8 mouse cellular contexts compared by ENCODE assay signal in genomic region chr13:48977858-48978257, GRCm38 (mm10). TPM values are rescaled to one million over a fixed set of nuclear protein-coding genes. Genes with fewer than 3 reads are reported as not detected.
DNase-seq lines count a peak whose midpoint lies in the region; ATAC-seq and TF ChIP-seq lines count a peak whose summit lies in the region.
"Had no signal": no experiment of that assay in that cellular context is flagged by ENCODE, and none has a peak within 500 bp of the region (broad histone marks: within the 10 kb centered on the region; RNA-seq: fewer than 3 reads in every experiment).

No protein-coding gene starts in this region.

- ATAC-seq in megakaryocyte, adult 5-6 weeks (ENCODE audit: poor library complexity, severe bottlenecking), result peak; percentile 63
- ATAC-seq: forebrain, embryonic 16.5 days had no signal

- no peak overlapping the region for H3K27ac ChIP-seq in ES-E14 (ENCODE audit: insufficient read depth, low read depth, low read length, poor library complexity, severe bottlenecking)

- H3K4me1 ChIP-seq in ES-E14 (ENCODE audit: control insufficient read depth in 2 of 2, insufficient read depth in 2 of 2, low read length in 2 of 2, poor library complexity in 1 of 2), result peaks cover 0 to 6% of the 10 kb centered on the region in 2 experiments; a peak in 1 of 4 replicates

- no peak overlapping the region for H3K4me3 ChIP-seq in ES-E14 (ENCODE audit: insufficient read depth in 1 of 2, low read depth in 1 of 2, low read length in 2 of 2, poor library complexity in 1 of 2, severe bottlenecking in 1 of 2)

- no peaks in the 10 kb centered on the region for H3K36me3 ChIP-seq in ES-E14 (ENCODE audit: control insufficient read depth, insufficient read depth, low read length, poor library complexity, severe bottlenecking)

- DNase-seq in 416B (ENCODE audit: low read depth) (peak; percentile 73), ES-E14 (ENCODE audit: low read depth, low spot score) (no peak)
- DNase-seq in induced T-regulatory cell, adult 2 months (ENCODE audit: low read depth), result peak; percentile 84
- DNase-seq in right cerebral cortex, postnatal 4 days, result no peak
- DNase-seq in layer of hippocampus, adult 9-10 months (ENCODE audit: low spot score), result no peak
- DNase-seq in embryo, embryonic 9.5 days (ENCODE audit: extremely low spot score), result no peak

- in situ Hi-C loops in ES-E14 (cut with MboI; ENCODE audit: low sequenced_read_pairs in 2 of 2, unreplicated experiment in 2 of 2), result no loop called here

- no peak overlapping the region for H3K9ac ChIP-seq in ES-E14 (ENCODE audit: insufficient read depth, low read depth, low read length, poor library complexity, severe bottlenecking)

- H3K9me3 ChIP-seq in ES-E14 (ENCODE audit: control insufficient read depth, insufficient read depth, low read depth, low read length), result no peaks in the 10 kb centered on the region

TF ChIP-seq in ES-E14, 5 proteins besides CTCF, POLR2A, EP300 and RAD21:
- TF ChIP-seq MAFK (IDR thresholded peaks at IDR 0.05; ENCODE audit: insufficient read depth, low read depth, low read length) (0 out of 2 replicates have a peak, but pooled peaks have one; percentile 6), ZNF384 (IDR thresholded peaks at IDR 0.05; ENCODE audit: low read depth, low read length) (peak; percentile 61; the same call in 1 of the 2 replicates), CHD2 (IDR thresholded peaks at IDR 0.05; ENCODE audit: low read depth, low read length) (no peak), HCFC1 (IDR thresholded peaks at IDR 0.05; ENCODE audit: borderline replicate concordance, insufficient read depth, low read length) (no peak)
TF ChIP-seq in ES-E14: peak in this region for 2.

RNA-seq across cellular contexts. Expression of gene Fam120a, which starts 10.0 kb away (rescaled TPM):
- total RNA-seq in ES-E14 (2012; rRNA removed), result 111 and 135 TPM in 2 replicates
- 191 and 192 TPM in 2 replicates for total RNA-seq in megakaryocyte, adult 5-6 weeks (2015)
- total RNA-seq in megakaryocyte, adult 5-6 weeks (2017), result 118 and 132 TPM in 2 replicates

Comparison
In these comparisons a context has a peak if more than half of its experiments do, and no peak if none do; other contexts are left out.
1. DNase-seq: peak in 416B (single experiment) and induced T-regulatory cell, adult 2 months (single experiment); none in ES-E14 (single experiment), right cerebral cortex, postnatal 4 days (single experiment), layer of hippocampus, adult 9-10 months (single experiment) and embryo, embryonic 9.5 days (single experiment).